Mouse (Mus musculus): ENCODE measurements at regions not wholly inside any gene's neighbourhood (a gene's known extent, or its start where the extent isn't known, plus 50 kb on each side); places are given as distances from the start of the nearest gene placed in this dataset.

- TF ChIP-seq CTCF (IDR thresholded peaks at IDR 0.05; ENCODE audit: control insufficient read depth, insufficient read depth, insufficient read length) (no peak), MYOD1 (IDR thresholded peaks at IDR 0.05; ENCODE audit: control insufficient read depth, insufficient read length, low read depth) (no peak), USF1 (IDR thresholded peaks at IDR 0.05; ENCODE audit: low read depth) (no peak), MYOG (IDR thresholded peaks at IDR 0.05; ENCODE audit: control insufficient read depth, extremely low read depth, insufficient read length) (no peak), MAX (IDR thresholded peaks at IDR 0.05) (no peak), CEBPB (IDR thresholded peaks at IDR 0.05; ENCODE audit: low read depth) (no peak), FOSL1 (IDR thresholded peaks at IDR 0.05; ENCODE audit: insufficient read depth, low read length, poor library complexity, severe bottlenecking) (no peak)
Observed at GRCm38 (mm10) chr3:132565755-132566154, 63.9 kb upstream of the Gimd1 start.

Data from C2C12 (cell line).